Mouse (Mus musculus): ENCODE measurements at regions not wholly inside any gene's neighbourhood (a gene's known extent, or its start where the extent isn't known, plus 50 kb on each side); places are given as distances from the start of the nearest gene placed in this dataset.

DNA sequence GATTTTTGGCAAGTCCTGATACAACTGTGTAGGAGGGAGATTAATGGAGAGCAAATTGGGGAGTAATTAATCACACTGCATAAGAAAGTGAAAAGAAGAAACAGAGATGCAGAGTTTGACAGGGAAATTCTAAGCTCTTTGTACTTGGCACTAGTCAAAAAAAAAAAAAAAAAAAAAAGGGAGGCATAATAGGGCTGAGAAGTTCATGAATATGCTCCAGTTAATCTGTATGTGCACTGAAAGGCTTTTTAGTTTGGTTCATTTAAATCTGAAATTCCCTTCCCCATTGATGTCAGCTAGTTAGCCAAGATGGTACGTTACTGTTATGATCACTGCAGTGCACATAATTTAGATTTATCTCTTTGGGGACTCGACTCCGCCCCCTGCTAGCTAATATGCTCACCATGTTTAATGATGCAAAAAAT lies 470.8 kb upstream of the Map3k7 start:
- no peak for DNase-seq (ENCODE audit: low spot score in 2 of 2)

DNA sequence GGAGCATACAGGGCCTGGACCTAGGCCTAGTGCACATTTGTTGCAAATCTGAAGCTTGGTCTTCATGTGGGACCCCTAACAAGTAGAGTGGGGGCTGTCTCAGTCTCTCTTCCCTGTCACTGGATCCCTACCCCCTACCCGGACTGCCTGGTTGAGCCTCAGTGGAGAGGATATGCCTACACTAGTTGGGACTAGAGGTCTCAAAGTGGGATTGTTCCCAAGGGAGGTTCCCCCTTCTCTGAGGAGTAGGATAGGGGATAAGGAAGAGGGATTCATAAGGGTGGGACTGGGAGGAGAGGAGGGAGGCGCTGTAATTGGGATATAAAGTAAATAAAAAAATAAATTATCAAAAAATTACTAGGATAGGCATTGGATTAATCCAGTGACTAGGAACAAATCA lies 464.0 kb upstream of the Map3k7 start:
- no peak for DNase-seq (ENCODE audit: low spot score in 2 of 2)

DNA sequence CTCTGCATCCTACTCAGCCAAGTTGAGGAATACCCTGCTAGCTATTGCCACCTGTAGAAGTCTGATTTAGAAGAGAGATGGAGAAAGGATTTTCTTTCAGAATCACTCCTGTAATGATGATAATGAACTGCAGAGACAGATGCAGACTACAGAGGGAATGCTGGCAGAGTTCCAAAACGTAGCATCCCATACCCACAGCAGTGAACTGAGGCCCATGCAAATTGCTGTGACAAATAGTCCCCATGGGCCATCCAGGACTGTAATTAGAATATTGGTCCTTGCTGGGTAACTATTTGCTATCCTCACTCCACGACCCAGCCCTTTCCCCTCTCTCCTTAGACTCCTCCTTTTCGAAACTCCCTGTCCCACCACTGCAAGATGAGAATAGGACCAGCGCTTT lies 463.5 kb upstream of the Map3k7 start:
- no peak for DNase-seq (ENCODE audit: low spot score in 2 of 2)

DNA sequence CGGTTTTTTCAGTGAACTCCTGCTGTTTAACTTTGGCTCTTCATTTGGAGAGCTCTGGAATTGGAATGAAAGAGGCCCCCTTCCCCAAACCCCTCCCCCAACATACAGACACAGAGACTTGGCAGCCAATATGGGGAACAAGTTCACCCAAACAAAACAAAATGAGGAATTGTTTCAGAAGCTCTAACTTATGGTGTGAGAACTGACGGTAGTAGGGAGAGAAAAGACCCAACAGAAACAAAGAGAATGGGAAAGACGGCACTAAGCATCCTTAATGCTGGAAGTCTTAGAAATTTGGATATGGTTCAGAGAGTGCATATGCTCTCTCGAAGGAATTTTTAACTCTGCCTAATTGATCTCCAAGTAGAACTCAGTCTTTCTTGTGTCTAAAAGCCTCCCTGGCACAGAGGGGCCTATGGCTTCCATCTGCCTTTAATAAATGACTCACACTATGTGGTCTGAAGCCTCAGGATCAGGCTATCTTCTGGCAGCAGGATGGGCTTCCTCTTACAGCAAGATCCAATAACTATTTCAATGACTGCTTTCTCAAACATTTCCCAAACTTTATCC lies 438.2 kb upstream of the Map3k7 start:
- no peak for DNase-seq (ENCODE audit: low spot score in 2 of 2)

DNA sequence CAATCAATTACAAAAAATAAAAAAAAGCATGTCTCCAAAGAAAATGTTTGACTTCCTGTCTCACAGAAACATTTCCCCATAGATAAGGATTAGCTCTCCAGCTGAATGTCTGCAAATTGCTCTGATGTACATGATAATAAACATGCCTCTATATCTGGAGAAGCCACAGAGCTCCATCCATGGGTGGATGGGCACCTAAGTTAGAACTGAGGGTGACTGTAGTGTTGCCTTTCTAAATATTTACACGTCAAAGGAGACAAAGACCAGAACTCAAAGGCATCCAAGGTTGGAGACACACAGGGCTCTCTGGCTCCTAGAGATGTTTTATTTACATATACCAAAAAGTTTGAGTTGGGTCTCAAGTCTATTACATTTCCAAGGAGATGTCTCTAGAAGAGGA lies 427.1 kb upstream of the Map3k7 start:
- no peak for DNase-seq (ENCODE audit: low spot score in 2 of 2)

DNA sequence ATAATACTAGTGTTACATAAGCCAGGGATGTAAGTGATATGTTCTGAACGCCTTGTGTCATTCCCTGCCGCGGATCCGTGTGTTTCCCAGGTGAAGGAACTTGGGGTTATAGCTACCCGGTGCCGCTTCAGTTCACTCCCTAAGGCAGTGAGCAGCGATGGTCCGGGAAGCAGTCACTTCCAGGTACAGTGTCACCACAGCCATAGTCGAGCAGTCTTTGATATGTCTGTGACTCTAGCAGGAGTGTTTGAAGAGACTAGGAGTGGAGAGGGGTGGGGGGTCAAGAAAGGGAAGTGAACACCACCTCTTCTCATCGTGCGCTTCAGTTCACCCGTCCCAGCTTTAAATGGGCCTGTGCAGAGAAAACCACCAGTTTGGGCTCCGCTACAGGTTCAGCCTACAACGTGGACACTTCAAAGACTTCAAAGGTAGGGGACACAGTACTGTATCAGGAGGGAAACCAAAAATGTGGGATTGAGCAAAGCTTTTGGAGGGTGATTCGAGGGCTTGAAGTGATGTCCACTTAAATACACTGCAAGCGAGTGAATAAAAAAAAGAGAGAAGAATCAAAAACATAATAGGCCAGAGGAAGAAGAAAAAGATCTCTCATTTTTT lies 410.0 kb upstream of the Map3k7 start:
- DNase-seq (ENCODE audit: low spot score in 2 of 2), result no peak

DNA sequence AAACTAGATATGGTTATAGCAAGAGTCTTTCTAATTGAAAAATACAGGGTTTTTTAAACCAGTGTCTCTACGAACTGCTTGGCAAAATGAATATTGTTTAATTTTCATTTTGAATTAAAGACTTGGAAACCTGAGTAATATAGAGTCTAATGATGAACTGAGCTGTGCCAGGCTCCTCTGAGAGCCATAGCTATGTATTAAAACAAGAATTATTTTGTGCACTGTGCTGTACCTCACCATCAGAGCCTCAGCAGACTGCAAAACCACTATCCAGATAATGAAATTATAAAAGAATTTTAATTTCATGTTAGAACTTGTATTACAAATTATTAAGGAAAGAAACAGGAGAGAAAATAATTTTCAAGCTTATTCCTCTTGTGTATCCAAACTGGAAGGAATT lies 408.8 kb upstream of the Map3k7 start:
- no peak for DNase-seq (ENCODE audit: low spot score in 2 of 2)

DNA sequence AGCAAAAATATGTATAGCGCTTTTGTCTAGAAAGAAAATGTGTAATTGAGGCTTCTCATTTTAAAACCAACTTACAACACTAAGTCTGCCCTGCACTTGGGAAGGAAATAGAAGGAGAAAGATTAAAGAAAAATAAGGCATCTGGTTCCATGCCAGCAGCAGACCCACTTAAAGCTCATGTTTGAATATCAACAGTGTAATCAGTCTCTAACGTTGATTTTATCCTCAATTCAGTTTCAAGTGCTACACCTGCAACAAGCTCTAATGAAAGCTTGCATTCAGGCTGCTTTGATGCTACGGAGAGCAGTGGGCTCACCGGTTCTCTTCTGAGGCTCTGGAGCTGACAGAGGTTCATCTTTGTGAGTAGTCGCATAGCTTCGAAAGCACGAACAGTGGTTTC lies 406.6 kb upstream of the Map3k7 start:
- DNase-seq (ENCODE audit: low spot score in 2 of 2), result no peak

DNA sequence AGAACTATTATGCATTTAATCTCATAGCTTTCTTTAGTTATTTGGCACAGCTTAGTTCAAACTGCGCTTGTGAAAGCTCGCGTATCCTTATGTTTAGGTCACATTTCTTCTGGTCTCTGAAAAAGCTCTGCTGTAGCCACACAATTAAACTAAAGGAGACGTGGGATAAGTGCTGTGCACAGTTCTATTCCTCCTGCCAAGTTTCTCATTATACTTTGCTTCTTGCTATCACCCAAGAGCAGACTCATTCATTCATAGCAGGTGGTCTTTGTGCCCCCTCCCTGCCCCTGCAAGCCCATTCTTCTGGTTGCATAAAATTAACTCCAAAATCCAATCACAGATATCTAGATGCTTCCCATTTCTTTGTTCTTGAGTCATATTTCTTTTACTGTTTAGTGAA lies 403.6 kb upstream of the Map3k7 start:
- no peak for DNase-seq (ENCODE audit: low spot score in 2 of 2)

DNA sequence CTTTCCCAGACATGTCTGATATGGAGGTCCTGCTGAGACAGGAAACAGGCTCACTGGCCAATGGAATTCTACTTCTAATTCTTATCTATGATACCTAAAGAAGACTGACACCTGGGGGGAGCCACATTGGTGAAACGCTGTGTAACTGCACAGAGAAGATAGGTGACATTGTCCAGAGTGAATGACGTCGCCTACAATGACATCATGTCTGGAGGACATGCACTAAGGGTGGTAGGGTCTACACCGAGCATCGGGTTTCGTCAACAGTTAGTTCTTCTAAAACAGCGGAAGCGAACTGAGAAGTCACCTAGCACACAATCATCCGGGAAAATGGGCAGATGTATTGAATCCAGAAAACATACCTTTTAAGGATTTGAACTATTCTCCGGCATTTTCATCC lies 402.7 kb upstream of the Map3k7 start:
- no peak for DNase-seq (ENCODE audit: low spot score in 2 of 2)

DNA sequence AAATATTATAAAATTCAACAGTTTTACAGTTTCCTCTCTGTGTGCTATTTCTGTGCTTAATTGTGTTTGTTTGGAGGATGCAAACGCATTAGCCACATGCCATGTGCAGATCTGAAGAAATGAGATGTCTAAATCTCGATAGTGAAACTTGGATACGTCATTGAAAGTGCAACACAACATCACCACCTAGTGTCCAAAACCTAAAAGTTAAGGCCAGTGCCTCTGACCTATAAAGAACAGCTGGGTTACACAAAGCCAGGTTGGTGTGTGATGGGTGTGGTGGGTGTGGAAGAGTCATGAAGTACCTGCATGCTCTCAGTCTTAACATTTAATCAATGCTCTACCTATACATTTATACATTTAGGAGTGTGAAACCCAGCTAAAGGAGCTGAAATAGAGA lies 402.1 kb upstream of the Map3k7 start:
- DNase-seq (ENCODE audit: low spot score in 2 of 2), result peak in 1 of 2 experiments; percentile 4

DNA sequence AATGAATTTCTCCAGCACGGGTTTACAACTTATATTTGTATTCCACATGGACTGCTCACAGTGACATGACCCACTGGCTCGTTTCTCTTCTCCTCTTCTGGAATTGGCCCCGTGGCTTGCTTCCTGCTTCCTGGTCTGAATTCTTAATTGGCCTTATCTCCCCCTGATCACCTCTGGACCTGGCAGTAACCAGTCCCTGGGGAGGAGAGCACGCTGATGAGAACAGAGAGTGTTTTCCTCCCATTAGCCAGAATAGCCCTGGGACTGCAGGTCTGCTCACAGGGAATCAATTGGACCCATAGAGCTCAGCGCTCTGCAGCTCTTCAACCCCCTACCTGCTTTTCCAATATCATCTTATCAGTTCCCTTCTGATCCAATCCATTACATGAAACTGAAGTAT lies 397.7 kb upstream of the Map3k7 start:
- no peak for DNase-seq (ENCODE audit: low spot score in 2 of 2)

DNA sequence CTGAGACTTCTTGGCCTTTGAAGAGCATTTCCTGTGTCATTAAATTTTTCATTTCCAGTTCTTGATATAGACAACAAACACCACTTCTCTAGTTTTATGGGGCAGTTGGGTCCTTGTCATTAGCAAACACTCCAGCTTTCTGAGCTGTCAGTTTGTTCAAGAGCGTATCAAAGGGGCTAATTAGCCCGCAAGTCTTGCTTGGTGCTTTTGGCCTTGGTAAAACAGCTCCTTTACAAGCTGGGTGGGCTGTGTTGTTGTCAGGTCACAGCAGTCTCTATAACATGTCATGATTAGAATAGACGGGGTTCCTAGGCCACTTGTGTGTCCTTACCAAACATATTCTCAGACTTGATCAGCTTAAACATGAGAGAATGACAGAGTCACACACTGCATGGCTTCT lies 397.1 kb upstream of the Map3k7 start:
- DNase-seq (ENCODE audit: low spot score in 2 of 2), result no peak

DNA sequence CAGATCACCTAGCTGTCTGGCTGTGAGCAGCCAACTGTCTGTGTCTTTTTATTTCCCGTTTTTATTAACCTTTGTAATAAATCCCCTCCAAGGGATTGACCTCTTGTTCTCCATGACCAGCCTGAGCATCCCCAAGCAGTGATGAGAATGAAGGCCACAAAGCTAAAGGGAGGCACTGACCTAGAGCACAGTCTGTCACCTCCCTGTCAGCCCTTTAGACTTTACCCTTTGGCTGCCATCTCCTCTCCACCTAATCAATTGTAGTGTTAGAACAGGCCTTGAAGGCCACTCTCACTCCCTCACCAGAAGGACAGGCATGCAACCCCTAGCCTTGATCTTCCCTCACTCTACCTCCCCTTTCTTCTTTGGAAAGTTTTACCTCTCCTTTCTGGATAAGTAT lies 394.2 kb upstream of the Map3k7 start:
- DNase-seq (ENCODE audit: low spot score in 2 of 2), result no peak

DNA sequence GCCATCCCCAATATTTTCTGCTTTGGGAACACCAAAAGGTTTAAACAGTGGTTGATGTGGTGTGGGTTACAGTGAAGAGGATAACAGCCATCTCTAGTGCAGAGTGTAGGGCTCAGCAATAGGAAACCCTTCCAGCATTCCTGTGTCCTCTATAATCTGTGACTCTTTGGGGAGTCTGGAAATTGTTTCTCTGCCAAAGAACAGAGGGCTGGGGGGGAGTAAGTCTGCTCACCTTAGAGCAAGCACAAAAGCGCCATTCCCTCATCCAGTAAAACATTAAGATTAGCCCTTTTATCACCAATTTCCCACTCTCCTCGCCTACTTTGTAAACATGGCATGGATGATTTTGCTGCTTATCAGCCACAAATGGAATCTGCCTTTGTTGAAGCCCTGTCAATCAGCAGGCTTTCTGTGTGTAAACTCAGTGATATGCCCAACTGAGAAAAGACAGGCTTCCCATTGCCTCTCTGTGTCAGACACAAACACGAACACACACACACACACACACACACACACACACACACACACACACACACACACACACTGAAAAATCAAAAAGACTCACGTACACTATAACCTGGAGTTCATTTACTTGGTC lies 386.8 kb upstream of the Map3k7 start:
- DNase-seq (ENCODE audit: low spot score in 2 of 2), result no peak

DNA sequence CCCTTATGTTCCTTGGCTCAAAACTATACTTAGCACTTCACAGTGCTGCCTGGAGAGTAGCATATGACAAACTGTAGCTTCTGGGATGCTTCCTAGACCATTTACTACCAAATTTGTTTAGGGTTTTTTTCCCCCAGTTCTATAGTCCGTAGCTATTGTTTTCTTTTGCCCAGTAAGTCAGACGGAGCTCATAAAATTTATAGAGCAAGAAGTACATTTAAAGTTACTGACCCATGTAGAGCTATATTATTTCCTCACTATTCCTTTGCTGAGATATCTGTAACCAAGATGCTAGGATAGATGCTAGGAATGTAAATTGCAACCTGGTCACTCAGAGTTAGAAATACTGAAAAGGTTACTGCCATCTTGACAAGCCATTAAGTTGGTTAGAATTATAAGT lies 380.4 kb upstream of the Map3k7 start:
- no peak for DNase-seq (ENCODE audit: low spot score in 2 of 2)

DNA sequence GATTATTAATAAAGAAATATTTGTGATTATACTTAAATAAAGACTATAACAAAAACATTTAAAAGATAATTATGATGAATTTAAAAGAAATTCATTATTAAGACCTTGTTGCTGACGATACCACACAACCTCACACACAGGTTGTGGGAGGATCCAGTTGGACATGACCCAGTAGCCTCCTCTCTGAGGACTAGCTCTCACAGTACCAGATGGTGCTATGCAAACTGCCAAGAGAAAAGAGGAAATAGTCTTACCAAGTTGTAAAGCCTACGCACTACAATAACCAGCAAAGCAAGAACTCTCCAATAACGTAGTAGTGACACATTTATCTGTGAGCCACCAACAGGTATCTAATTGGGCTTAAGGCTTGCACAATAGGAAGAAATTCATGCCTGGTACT lies 379.7 kb upstream of the Map3k7 start:
- no peak for DNase-seq (ENCODE audit: low spot score in 2 of 2)

DNA sequence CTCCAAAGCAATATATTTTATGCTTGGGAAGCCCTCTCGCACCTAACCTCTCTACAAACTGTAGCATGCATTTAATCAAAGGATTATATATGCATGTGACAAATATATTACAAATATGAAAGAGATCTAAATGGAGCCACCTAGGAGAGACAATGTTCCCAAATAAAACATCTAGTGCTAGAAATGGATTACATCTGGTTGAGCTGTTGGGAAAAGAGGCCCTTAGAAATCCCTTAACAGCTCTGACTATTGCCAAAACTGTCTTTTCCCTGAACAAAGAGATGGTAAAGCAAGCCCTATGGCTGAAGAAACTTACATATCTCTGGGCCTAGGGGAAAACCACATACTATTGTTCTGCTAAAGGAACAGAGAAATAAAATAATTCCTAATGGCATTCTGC lies 369.8 kb upstream of the Map3k7 start:
- DNase-seq (ENCODE audit: low spot score in 2 of 2), result no peak

DNA sequence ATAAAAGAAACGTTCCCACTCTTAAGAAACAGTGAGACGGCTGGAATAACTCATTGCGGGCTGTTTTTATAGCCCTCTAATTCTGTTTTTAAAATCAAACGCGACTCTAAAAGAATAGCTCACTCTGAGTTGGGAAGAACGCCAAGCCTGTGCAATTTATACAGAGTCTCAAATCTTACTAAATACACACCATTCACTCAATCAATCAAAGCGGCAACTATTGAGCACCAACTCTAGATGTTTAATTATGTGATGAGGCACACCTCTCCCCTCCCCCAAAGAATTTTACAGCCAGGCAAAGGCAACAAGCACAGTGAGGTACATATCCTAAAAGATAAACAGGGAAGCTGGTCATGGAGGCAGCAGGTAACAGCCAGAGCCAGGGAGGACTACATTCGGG lies 362.4 kb upstream of the Map3k7 start:
- no peak for DNase-seq (ENCODE audit: low spot score in 2 of 2)

DNA sequence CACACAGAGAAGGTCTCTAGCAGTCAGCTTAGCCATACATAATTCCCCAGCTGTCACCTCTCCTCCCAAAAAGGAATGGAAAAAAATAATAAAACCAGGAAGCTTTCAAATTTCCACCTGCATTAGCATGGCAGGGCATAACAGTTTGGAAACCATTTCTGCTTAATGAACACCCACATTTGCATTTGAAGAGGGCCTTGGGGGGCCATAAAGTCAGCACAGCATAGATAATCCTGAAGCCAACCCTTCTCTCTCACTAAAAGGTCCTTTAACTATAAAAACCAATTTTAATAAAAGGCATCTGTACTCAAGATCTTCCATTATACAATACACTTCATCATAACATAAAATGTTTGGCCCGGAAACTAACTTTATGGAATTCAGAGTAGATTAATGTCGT lies 360.1 kb upstream of the Map3k7 start:
- DNase-seq (ENCODE audit: low spot score in 2 of 2), result no peak

DNA sequence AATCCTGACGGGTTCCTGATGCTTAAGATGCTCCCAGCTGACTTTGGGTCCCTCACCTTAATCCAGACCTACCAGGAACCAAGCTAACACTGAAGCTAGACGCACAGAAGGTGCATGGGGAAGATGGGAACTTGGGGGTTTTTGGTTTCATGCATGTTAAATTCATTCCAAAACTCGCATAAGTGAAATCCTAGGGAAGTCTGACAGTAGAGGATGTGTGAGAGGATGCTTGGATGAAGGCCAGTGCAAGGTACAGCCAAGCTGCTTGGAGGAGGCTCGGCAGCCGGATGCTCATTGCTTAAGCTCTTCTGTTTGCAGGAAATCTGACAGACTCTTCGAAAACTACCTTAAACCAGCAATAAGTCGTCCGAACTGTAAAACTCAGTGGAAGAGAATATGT lies 355.1 kb upstream of the Map3k7 start:
- peak in 1 of 2 experiments; percentile 19 for DNase-seq (ENCODE audit: low spot score in 2 of 2)

DNA sequence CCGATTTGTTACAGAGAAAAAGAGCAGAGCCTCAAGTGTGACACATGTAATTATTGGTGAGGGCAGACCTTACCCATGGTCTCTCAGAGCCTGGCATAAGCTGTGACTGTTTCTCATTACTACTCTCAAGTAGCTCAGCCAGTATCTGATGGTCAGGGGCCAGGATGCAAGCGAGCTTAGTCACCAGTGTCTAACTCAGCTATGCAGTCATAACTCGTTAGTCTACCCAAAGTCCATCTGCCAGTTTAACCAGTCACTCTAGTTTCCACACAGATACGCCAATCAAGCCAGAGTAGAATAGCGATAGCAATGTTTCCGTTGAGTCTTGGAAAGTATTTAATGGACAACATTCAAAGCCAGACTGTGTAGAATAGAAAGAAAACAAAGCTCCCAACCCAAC lies 354.3 kb upstream of the Map3k7 start:
- no peak for DNase-seq (ENCODE audit: low spot score in 2 of 2)

DNA sequence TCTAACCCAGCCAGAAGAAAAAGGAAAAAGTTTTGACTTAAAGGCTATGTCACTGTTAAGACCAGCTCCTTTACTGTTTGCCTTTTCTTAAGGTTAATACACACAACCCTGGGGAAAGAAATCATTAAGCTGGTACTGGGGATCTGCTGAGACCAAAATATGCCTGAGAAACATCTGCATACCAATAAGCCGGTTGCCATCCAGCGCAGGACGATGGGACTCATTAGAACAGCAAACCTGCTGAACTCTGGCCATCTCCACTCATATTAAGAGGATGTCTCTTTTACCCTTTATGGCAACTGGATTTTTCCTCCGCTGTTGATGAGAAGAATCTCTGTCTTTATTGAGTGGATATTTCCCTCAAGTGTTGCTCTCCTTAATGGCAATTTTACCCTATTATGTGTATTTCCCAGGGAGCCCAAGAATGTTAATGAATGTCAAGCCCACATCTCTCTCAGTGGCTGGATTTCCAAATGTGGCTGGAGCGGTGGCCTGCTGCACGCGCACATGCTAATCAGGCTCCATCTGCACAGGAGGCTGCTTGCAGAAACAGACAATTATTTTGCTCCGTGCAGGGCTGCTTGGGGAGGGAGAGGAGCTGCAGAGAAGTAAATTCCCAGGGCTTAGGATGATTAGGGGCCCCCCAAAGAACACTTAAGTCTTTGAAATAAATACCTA lies 351.6 kb upstream of the Map3k7 start:
- DNase-seq (ENCODE audit: low spot score in 2 of 2), result no peak

Data from frontal cortex, postnatal 14 days (tissue).